Mouse (Mus musculus) cerebellum, adult 11-12 months (tissue): ENCODE results near the gene Fam131a.
"Not testable (repeated sequence)": the region's sequence is repeated elsewhere in the genome, so short reads cannot be mapped to it uniquely, and the experiment has no call there.

Experiments used
- DNase-seq: peaks from one replicate; pipeline ENCODE4 v3.0.0; 2022

Gene Fam131a

DNA sequence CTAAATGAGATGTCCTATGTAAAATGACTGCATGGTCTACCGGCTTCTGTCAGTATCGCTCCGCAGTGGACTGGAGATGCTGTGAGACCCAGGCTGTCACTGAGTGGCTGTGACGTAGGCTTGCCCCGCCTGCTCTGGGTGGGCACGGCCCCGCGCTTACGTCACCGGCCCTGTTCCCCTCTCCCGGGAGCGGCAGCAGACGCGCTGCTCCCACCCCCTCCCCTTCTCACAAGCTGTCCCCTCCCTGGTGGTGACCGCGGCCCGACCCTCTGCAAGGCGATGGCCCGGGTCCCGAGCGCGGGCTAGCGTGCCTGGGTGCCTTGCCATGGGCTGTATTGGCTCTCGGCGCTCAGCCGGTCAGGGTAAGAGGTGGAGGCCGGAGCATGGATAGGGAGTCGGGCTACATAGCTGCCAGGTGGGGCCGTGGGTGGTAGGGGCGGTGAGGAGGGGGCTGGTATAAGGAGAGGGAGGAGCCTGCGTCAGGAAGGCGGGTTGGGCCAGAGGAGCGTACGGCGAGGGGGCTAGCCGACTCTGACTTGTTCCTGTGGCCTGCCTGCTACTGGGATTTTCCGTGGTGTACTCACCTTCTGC is at the start of gene Fam131a:
Fam131a (plus strand) TSS at position 131 of the 591 bp plus-strand sequence.
- DNase-seq: peak; percentile 95

DNA sequence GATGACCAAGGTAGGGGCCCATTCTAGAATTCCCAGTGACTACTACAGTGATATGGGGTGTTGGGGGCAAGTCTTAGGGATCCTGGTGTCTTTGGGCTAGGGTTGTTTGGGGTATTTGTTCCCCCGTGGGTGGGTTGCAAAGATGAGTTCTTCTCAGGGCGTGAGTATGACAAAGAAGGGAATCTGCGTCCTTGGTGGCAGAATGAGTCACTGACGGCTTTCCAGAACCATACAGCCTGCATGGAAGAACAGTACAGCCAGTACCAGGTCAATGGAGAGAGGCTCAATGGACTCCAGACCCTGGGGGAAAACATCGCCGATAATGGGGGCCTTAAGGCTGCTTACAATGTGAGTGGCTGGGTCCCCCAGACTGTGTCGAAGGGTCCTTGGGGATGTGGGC is 49.1 kb upstream of the Fam131a start:
- no peak for DNase-seq

DNA sequence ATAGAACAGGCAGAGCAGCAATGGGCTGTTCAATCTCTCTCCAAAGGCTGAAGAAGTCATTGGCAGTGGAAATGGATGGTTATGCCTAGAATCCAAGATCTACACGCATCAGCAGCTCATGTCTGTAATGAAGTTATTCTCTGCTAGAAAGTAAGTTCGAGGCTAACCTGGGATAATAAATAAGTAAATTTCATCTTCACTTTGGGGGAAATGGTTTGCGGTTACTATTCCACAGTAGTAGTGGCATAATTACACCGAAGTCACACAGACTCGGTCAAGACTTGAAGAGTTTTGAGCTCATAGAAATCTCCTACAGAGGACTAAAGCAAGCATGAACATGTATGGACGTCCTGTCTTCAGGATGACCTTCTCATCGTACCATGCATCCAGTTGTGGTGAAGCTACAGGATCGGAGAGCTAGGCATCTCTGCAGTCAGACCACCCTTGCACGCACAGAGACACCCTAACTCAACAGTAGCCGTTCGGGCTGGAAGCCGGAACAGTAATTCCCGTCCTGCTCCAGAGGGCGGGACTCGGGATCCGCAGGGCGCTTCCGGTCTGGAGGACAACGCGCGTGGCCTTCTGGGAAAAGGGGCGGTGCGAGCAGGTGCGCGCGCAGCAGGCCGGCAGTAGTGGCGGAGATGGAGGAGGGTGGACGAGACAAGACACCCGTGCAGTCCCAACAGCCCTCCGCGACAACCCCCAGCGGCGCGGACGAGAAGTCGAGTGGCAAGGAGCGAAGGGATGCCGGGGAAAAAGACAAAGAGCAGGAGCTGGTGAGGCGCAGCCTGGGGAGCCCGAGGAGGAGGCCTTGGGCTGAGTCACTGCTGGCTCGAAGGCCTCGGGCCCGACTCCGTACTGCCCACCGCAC is 41.7 kb upstream of the Fam131a start, which contains the start of gene Psmd2:
Psmd2 (plus strand) TSS at position 577 of the 871 bp plus-strand sequence.
- DNase-seq: peak; percentile 95

DNA sequence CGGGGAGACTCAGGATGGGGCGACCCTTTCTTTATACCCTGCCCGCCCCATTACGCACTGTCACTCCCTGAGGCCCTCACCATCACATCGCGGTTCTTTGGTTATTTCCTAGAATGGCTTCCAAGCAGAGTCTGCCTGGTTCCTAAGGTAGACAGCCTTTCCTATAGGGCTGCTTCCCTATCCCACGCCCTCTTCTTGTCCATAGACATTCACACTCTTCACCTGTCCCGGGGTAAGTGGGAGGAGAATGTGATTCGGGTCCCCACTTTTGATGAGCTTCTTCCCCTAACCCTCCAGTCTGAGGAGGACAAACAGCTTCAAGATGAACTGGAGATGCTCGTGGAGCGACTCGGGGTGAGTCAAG is 41.1 kb upstream of the Fam131a start:
- no peak for DNase-seq

DNA sequence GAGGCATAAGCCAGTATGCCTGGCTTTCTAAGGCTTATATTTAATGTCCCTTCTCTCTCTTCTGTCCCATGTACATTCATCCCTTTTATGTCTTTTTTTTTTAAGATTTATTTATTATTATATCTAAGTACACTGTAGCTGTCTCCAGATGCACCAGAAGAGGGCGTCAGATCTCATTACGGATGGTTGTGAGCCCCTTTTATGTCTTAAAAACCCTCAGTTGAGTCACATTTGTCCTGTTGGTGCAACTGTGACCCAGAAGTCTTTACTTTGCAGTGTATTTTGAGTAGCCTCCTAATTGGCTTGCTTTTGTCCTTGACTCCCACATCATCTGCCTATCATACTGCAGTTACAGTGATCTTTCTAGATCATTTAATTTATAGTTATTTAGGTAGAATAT is 39.7 kb upstream of the Fam131a start:
- DNase-seq: no peak

DNA sequence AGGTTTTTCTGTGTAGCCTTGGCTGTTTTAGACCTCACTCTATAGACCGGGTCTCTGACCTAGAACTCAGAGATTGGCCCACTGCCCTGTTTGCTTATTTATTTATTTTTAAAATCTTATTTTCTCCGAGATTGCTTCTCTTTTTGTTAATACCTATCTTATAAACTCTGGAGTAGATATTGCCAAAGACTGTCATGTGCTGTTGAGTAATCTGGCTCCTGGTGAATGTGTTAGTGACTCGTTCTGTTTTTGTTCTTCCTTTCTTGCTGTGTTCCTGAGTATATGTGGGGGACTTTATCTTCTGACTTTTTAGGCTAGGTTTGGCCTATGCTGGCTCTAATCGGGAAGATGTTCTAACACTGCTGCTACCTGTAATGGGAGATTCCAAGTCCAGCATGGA is 35.4 kb upstream of the Fam131a start:
- no peak for DNase-seq

DNA sequence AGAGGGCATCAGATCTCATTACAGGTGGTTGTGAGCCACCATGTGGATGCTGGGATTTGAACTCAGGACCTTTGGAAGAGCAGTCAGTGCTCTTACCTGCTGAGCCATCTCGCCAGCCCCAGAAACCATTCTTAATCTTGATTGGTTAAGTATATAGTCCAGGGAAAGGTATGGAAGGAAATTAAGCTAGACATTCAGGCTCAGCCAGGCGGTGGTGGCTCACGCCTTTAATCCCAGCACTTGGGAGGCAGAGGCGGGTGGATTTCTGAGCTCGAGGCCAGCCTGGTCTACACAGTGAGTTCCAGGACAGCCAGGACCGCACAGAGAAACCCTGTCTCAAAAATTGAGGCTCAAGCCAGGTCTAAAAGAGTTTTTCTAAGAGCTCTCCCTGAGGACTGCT is 25.0 kb upstream of the Fam131a start, which contains the start of gene Eif4g1:
Eif4g1 (plus strand) TSS at position 301 of the 400 bp plus-strand sequence.
- not testable (repeated sequence) for DNase-seq

DNA sequence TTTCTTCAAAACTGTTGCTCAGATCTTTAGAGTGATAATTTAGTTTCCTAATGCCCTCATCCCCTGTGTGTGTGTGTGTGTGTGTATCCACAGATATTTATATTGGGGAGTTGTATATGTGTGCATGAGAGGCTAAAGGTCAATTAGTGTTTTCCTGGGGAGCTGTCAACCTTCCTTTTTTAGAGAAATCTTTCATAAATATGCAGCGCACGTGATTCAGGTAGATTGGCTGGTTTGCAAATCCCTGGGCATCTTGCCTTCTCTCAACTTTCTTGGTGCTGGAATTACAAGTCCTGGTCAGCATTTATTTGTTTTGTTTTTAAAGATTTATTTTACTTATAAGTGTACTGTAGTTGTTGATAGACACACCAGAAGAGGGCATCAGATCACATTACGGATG is 22.8 kb upstream of the Fam131a start:
- DNase-seq: no peak

DNA sequence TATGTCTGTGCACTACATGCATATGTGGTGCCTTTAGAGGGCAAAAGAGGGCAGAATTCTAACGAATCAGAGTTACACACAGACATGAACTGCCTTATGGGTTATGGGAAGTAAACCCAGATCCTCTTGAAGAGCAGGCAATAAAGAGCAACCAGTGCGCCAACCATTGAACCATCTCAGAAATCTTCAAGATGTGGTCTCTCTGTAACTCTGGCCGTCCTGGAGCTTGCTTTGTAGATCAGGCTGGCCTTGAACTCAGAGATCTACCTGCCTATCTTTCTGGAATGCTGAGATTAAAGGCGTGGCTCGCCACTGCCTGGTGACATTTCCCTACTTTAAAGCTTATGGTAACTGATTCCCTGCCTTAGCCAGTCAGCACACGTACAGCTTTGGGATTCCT is 21.2 kb upstream of the Fam131a start:
- DNase-seq: no peak

DNA sequence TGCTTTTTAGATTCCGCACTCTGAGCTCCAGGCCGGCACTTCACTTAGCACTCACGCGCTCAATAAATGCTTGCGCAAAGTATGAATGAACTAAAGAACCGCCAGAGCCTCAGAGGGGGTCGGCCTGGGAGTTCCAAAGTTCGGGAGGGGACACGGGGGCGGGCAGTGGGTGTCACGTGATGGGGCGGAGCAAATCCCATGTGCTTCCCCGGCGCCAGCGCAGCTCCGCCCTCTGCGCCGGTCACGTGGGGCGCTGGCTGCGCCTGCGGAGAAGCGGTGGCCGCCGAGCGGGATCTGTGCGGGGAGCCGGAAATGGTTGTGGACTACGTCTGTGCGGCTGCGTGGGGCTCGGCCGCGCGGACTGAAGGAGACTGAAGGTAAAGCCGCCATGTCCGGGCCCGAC is 20.5 kb upstream of the Fam131a start:
- peak; percentile 96 for DNase-seq

DNA sequence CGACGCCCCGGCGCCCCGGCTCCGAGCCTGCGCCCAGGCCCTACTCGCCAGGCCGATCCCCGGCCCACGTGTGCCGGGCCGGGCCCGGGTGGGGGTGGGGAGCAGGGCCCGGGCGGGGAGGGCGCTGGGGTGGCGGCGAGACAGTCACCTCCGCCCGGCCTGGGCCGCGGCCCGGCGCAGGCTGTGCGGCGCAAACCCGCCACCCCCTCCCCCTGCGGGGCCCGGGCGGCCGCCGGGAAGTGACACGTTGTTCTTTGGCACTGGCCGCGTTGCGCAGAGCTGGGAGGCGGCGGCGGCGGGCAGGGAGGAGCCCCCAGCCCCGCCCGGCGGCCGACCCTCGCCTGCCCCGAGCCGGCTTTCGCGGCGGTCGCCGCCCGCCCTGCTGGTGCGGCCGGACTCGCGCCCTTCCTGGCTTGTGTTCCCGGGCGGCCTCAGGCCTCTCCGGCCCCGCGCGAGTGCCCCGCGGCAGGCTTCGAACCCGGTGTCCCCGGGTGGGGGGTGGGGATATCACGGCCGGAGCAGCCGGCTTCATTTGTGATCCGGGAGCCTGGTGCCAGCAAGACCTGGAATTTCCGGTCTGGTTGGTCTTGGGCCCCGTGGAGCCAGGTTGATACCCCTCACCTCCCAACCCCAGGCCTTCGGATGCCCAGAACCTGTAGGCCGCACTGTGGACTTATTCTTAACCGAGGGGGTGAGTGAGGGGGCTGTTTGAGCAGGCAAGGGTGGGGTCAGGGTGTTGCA is 19.9 kb upstream of the Fam131a start:
- DNase-seq: peak; percentile 70

DNA sequence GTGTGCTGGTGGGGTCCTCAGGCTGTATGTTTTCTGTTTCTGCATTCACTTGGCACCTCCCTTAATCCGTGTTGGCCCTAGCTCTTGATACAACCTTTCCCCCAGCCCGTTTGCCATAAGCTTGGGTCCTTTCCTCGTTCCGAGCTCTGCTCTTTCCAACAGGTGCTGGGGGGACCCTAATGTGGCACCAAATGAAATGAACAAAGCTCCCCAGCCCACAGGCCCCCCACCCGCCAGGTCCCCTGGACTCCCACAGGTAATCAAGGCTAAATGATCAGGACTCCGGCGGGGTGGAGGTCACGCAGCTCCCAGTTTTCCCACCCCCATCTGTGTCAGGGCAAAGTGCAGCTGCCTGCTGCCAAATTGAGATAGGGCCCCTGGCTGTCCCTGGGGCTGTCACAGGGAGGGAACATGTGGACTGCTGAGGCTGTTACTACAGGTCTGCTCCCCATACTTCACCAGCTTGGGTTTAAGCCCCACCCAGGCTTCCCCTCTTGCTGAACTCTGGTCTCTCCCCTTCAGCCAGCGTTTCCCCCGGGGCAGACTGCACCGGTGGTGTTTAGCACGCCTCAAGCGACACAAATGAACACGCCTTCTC is 19.2 kb upstream of the Fam131a start:
- DNase-seq: peak; percentile 63

DNA sequence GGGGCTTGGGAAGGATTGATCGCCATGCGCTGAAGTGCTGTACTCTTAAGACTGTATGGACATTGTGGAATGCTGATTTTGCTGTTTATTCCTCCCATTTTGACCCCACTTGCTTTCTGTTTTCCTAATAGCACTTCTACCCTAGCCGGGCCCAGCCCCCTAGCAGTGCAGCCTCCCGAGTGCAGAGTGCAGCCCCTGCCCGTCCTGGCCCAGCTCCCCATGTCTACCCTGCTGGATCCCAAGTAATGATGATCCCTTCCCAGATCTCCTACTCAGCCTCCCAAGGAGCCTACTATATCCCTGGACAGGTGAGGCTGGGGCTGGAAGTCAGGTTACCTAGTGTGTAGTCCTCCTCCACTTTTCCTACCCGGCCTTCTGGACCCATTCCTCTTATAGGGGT is 17.8 kb upstream of the Fam131a start:
- DNase-seq: no peak

DNA sequence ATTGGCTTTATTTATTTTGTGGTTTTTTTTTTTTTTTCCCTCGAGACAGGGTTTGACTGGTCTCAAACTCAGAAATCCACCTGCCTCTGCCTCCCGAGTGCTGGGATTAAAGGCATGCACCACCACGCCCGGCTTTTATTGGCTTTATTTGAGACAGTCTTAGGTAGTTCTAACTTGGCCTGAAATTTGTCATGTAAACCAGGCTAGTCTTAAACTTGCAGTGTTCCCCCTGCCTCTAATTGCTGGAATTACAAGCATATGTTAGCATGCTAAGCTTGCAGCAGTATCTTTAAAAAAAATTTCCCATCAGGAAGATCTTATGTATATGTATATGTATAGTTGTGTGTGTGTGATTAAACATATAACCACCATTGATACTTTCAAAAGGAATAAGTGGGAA is 16.3 kb upstream of the Fam131a start:
- no peak for DNase-seq

DNA sequence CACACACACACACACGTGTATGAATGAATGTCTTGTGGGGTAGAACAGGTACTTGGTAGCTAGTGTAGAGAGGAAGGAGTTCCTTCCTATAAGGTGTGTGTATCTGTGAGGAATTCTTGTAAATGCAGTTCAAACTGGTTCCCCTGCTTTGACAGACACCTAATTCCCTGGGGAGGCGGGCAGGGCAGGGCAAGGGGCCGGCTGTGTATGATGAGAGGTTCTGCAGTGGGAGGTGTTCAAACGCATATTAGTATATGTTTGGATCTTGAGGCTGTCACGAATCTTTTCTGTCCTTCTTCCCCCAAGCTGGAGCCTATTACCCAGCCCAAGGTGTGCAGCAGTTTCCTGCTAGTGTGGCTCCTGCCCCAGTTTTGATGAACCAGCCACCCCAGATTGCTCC is 15.7 kb upstream of the Fam131a start:
- DNase-seq: no peak

DNA sequence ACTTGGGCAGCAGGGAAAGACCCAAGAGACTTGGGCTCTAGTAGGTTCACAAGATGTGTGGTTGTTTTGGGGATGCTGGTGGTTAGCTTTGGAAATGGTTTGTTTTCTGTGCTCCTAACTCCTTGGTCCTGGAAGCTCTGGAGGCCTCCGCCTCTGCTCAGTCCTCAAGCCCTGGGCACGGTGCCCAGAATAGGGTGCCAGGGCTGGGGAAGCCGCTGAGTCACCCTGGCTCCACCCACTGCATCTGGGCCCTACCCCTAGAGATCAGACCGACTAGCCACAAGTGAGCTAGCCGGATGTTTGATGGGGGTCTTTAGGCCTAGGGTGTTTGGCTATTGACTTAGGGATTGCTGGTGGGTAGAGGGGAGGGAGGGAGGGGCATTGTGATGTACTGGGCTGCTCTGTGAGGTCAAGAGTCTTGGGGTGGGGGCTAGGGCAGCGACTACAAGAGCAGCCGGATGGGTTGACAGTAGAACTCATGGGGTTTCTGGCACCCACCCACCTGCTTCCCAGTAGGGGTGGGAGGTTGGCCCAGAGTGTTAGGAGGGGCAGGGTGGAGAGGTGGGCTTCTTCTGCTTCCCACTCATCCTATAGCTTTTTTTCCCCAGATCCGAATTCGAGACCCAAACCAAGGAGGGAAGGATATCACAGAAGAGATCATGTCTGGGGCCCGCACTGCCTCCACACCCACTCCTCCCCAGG is 14.9 kb upstream of the Fam131a start:
- DNase-seq: peak; percentile 78

DNA sequence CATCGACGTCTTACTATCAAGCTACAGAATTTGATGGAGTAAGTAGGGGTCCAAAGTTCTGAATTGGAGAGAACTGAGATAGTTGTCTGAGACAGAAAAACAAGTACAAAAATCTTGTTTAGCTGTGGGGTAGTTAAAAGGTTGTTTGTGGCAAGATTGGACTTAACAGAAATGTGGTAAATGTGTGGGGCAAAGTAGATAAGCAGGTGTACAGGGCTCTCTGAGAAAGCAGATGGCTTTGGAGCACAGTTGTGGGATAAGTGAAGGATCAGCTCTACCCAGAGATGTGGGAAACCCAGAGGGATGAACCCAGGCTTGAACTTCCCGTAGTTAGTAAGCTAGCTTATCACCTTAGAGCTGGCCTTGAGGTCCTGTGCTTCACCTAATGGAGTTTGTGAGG is 2.3 kb upstream of the Fam131a start:
- no peak for DNase-seq

DNA sequence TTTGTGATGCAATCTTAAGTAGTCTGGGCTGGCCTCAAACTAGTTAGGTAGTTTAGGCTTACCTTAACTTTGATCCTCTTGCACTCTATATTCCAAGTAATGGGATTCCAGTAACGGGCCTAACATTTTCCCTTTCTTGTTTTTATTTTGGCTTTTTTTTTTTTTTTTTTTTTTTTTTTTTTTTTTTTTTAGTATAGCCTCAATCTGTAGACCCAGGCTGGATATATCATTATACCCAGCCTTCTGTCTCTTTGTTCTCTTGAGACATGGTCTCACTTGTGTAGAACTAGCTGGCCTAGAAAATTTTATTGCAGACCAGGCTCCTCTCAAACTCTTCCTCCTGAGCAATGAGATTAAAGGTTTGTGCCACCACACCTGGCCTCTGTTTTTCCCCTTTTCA is 1.4 kb upstream of the Fam131a start:
- no peak for DNase-seq

DNA sequence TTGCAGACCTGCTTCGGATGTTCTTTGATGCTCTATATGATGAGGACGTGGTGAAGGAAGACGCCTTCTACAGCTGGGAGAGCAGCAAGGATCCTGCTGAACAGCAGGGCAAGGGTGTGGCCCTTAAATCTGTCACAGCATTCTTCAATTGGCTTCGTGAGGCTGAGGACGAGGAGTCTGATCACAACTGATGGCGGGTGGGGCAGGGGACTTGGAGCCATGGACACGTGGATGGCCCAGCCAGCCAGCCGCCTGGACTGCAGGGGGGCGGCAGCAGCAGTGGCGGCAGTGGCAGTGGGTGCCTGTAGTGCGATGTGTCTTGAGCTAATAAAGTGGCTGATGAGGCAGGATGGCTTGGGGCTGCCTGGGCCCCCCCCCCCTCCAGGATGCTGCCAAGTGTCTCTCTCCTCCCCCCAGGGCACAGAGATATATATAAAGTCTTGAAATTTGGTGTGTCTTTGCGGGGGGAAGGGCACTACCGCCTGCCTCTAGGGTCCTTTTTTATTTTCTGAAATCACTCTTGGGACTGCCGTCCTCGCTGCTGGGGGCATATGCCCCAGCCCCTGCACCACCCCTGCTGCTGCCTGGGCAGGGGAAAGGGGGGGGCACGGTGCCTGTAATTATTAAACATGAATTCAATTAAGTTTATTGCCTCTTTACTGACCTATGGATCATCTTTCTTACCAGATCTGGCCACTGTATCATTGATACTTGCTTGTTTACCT is 638 bp upstream of the Fam131a start:
- peak; percentile 68 for DNase-seq

DNA sequence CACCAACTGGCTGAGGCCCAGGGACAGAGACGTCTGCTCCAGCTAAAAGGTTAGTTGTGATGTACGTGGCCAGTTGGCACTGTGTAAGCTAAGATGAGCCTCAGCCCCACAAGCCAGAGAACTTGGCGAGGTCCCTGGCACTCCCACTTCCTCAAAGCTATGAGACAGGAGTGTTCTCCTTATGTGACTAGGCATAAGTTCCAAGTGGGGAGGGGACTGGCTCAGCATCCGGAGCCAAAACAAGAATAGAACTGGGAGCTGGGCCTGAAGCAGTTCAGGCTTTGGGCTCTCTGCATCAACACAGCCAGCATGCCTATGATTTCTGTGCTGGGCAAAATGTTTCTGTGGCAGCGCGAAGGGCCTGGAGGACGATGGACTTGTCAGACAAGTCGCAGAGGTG is 1.7 kb downstream of the Fam131a start:
- peak; percentile 80 for DNase-seq

DNA sequence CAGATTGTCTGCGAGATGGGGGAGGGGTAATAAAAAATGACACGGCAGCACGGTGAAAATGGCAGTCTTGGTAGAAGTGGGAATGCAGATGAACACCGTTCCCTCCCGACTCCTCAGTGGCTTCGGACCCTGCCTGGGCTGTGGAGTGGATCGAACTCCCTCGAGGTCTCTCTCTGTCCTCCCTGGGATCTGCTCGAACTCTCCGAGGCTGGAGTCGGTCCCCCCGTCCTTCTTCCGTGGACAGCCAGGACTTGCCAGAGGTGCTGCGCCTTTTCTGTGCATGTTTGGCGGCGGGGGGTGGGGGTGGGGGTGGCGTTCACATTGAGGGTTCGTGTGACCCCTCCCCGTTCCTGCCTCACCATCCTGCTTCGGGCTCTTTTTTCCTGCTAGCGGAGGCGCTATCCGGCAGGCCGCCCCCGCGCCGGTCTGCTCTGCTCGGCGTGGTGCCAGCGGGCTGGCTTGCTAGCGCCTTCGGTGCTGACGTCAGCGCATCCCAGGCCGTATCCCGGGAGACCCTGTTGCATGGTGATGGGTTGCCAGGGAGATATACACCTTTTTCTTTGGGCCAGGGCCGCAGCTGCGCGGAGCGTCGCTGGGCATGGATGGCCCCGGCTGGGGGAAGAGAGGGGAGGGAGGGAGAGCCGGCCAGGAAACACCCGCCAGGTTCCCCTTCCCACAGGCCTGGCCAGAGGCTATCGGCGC is 2.7 kb downstream of the Fam131a start:
- peak; percentile 92 for DNase-seq
